Mouse (Mus musculus) limb, embryonic 14.5 days (tissue): Measurements from ENCODE around the gene Dcun1d3. TPM values are rescaled to one million over a fixed set of nuclear protein-coding genes. Genes with fewer than 3 reads are reported as not detected.

Source experiments
- ATAC-seq: fragments of 200-750 bp; cut with Nextera tagmentation; 2 replicates; pipeline ENCODE4 v1.8.0; 2017; ENCODE audit warnings: low read depth, moderate number of reproducible peaks, moderate TSS enrichment; ENCODE audit not compliant: low FRiP score
- DNase-seq: peaks from one replicate; pipeline ENCODE4 v3.0.0-alpha.2; 2015; ENCODE audit warnings: low spot score
- H3K27ac ChIP-seq: fragments of 300-500 bp; sonication (generic); replicated peaks from 2 replicates; pipeline ENCODE4 v1.5.1; 2014; ENCODE audit warnings: low read depth, mild to moderate bottlenecking, low read length, moderate library complexity, mixed read lengths
- H3K27me3 ChIP-seq: fragments of 300-500 bp; sonication (generic); 2 replicates; pipeline ENCODE4 v1.6.1; 2014; ENCODE audit warnings: low read length, mixed read lengths; ENCODE audit not compliant: control insufficient read depth, insufficient read depth
- H3K36me3 ChIP-seq: fragments of 300-500 bp; sonication (generic); 2 replicates; pipeline ENCODE4 v1.6.1; 2014; ENCODE audit warnings: mild to moderate bottlenecking, low read length, moderate library complexity, mixed read lengths; ENCODE audit not compliant: control insufficient read depth, insufficient read depth
- H3K4me1 ChIP-seq: fragments of 300-500 bp; sonication (generic); 2 replicates; pipeline ENCODE4 v1.6.1; 2014; ENCODE audit warnings: antibody characterized with exemption, low read length, mixed read lengths; ENCODE audit not compliant: control insufficient read depth, insufficient read depth
- H3K4me2 ChIP-seq: fragments of 300-500 bp; sonication (generic); replicated peaks from 2 replicates; pipeline ENCODE4 v1.6.1; 2014; ENCODE audit warnings: low read depth, mild to moderate bottlenecking, low read length, moderate library complexity; ENCODE audit not compliant: severe bottlenecking
- H3K4me3 ChIP-seq: fragments of 300-500 bp; sonication (generic); replicated peaks from 2 replicates; pipeline ENCODE4 v1.5.1; 2014; ENCODE audit warnings: low read length
- H3K9ac ChIP-seq: fragments of 300-500 bp; sonication (generic); 2 replicates; pipeline ENCODE4 v1.6.1; 2014; ENCODE audit warnings: mild to moderate bottlenecking, low read depth, low read length, moderate library complexity; ENCODE audit not compliant: severe bottlenecking
- H3K9me3 ChIP-seq: fragments of 300-500 bp; sonication (generic); 2 replicates; pipeline ENCODE4 v1.6.1; 2016; ENCODE audit warnings: low read length; ENCODE audit not compliant: control insufficient read depth
- POLR2A ChIP-seq: fragments of 200-500 bp; IDR thresholded peaks from 2 replicates; pipeline ENCODE4 v1.8.0; 2012; ENCODE audit warnings: inconsistent platforms, mild to moderate bottlenecking, moderate library complexity, borderline replicate concordance; ENCODE audit not compliant: insufficient read depth, insufficient read length; ENCODE audit errors: extremely low read depth
- WGBS: fragments of 180-500 bp; shearing (Covaris S2); extraction: QIAGEN DNeasy Blood & Tissue Kit; methylation state at CpG from one replicate; pipeline ENCODE4 v1.1.7; 2014; 5-methylcytosine and 5-hydroxymethylcytosine counted together
- polyA plus RNA-seq, 2 experiments: library from polyadenylated mRNA; depleted of rRNA in 1 of 2; stranded (reverse) in 1 of 2; unstranded in 1 of 2; fragments of >200 nt; fragmentation: Nextera tagmentation in 1 of 2; extraction: Ambion mirVana in 1 of 2; gene quantifications; 2 replicates each; pipeline versions ENCODE4 v1.2.1 to v1.2.3; 2012 to 2014

Dcun1d3 gene
- polyA plus RNA-seq, 2 experiments = 6.6 to 7.5 TPM

GRCm38 (mm10) chr7:119887887-119888286 is 8.2 kb downstream of the Dcun1d3 start:
- Histone ChIP-seq H3K9me3 (no peaks in the 10 kb centered on the region), H3K27ac (no peak overlapping the region), H3K4me3 (no peak overlapping the region), H3K9ac (no peak overlapping the region), H3K27me3 (no peaks in the 10 kb centered on the region), H3K4me1 (no peaks in the 10 kb centered on the region), H3K4me2 (no peak overlapping the region), H3K36me3 (no peaks in the 10 kb centered on the region)
- ATAC-seq (no peak), DNase-seq (no peak)
- TF ChIP-seq POLR2A = no peak
- 93% methylated on average over 4 of the region's 4 CpGs for WGBS

- Histone ChIP-seq H3K27me3 (no peaks in the 10 kb centered on the region), H3K4me1 (no peaks in the 10 kb centered on the region), H3K9me3 (no peaks in the 10 kb centered on the region), H3K27ac (no peak overlapping the region), H3K9ac (no peak overlapping the region), H3K4me3 (no peak overlapping the region), H3K4me2 (no peak overlapping the region), H3K36me3 (peaks cover 6% of the 10 kb centered on the region; the same call in 1 of the 2 replicates)
- WGBS = 87% methylated on average over 2 of the region's 2 CpGs
- no peak for DNase-seq
- TF ChIP-seq POLR2A = no peak
- no peak for ATAC-seq
Observed at GRCm38 (mm10) chr7:119881229-119881628, 14.9 kb downstream of the Dcun1d3 start.

GRCm38 (mm10) chr7:119880345-119880744 is 15.8 kb downstream of the Dcun1d3 start:
- Histone ChIP-seq H3K4me1 (no peaks in the 10 kb centered on the region), H3K9ac (no peak overlapping the region), H3K9me3 (no peaks in the 10 kb centered on the region), H3K27me3 (no peaks in the 10 kb centered on the region), H3K27ac (no peak overlapping the region), H3K4me2 (no peak overlapping the region), H3K36me3 (peaks cover 6% of the 10 kb centered on the region; the same call in 1 of the 2 replicates), H3K4me3 (no peak overlapping the region)
- DNase-seq (no peak), ATAC-seq (no peak)
- WGBS = 89% methylated on average over 5 of the region's 5 CpGs
- TF ChIP-seq POLR2A = no peak

GRCm38 (mm10) chr7:119879171-119879570 is 16.9 kb downstream of the Dcun1d3 start:
- Histone ChIP-seq H3K9me3 (no peaks in the 10 kb centered on the region), H3K4me2 (no peak overlapping the region), H3K27ac (no peak overlapping the region), H3K36me3 (peaks cover 6% of the 10 kb centered on the region; the same call in 1 of the 2 replicates), H3K4me1 (no peaks in the 10 kb centered on the region), H3K4me3 (no peak overlapping the region), H3K27me3 (no peaks in the 10 kb centered on the region), H3K9ac (no peak overlapping the region)
- no peak for TF ChIP-seq POLR2A
- DNase-seq = no peak
- ATAC-seq = no peak
- 90% methylated on average over 4 of the region's 4 CpGs for WGBS

- 58% methylated on average over 3 of the region's 3 CpGs for WGBS
- no peak overlapping the region for H3K9ac ChIP-seq
- no peaks in the 10 kb centered on the region for H3K27me3 ChIP-seq
- no peak overlapping the region for H3K27ac ChIP-seq
- H3K4me1 ChIP-seq = no peaks in the 10 kb centered on the region
- ATAC-seq (no peak), DNase-seq (no peak)
- no peak for TF ChIP-seq POLR2A
- H3K36me3 ChIP-seq = peaks cover 6% of the 10 kb centered on the region; the same call in 1 of the 2 replicates
- H3K4me3 ChIP-seq = no peak overlapping the region
- H3K9me3 ChIP-seq = no peaks in the 10 kb centered on the region
- no peak overlapping the region for H3K4me2 ChIP-seq
Observed at GRCm38 (mm10) chr7:119875776-119876440, 20.2 kb downstream of the Dcun1d3 start.
